In the genomic region with DNA sequence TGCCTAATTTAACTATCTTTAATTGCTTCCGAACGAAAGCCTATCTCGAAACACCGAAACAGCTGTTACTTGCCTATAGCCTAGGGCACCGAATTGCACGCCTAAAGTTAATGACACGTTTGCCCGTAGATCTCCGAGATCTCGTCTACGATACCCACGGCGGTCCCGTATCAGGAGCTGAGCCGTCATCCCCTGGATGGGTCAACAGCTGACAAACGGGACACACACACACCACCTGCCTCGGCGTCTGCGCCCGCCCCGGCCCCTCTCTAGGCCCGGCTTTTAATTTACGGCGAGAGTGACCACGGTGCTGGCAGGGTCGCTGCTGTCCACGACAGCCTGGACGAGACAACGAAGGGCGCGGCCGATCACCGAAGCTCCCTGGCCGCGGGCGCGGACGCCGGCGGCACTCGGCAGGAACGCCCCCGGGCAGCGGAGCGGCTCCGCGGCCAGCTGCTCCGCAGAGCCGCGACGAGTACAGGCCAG, we compare ENCODE assay signal across 8 mouse cellular contexts. TPM values are rescaled to one million over a fixed set of nuclear protein-coding genes. Genes with fewer than 3 reads are reported as not detected.
DNase-seq lines count a peak whose midpoint lies in the region; ATAC-seq and TF ChIP-seq lines count a peak whose summit lies in the region.

No protein-coding gene starts in this region.

- no peaks in the 10 kb centered on the region for H3K9me3 ChIP-seq in heart, embryonic 14.5 days (ENCODE audit: control insufficient read depth, low read length)
- H3K9me3 ChIP-seq in CH12.LX (replicated peaks; ENCODE audit: low read length) = no peaks in the 10 kb centered on the region
- H3K9me3 ChIP-seq in intestine, embryonic 14.5 days (ENCODE audit: control insufficient read depth, low read length) = no peaks in the 10 kb centered on the region
- H3K9me3 ChIP-seq in midbrain, embryonic 15.5 days = no peaks in the 10 kb centered on the region

- no peak for DNase-seq in heart, adult 8-10 months (ENCODE audit: low spot score)
- no peak for DNase-seq in CH12.LX (ENCODE audit: extremely low read depth)
- DNase-seq in intestine, embryonic 14.5 days (ENCODE audit: low spot score) = no peak
- DNase-seq in urinary bladder, adult 2 months (ENCODE audit: low spot score) = no peak
- no peak for DNase-seq in gastrocnemius, adult 18-20 months (ENCODE audit: low spot score)

- H3K4me1 ChIP-seq in heart, embryonic 14.5 days (ENCODE audit: control insufficient read depth in 2 of 2, insufficient read depth in 2 of 2, low read length in 2 of 2) = peaks cover 0 to 22% of the 10 kb centered on the region in 2 experiments; a peak in 2 of 4 replicates
- H3K4me1 ChIP-seq in CH12.LX (ENCODE audit: control insufficient read depth in 1 of 2, insufficient read depth in 2 of 2) = peaks cover 11 to 58% of the 10 kb centered on the region in 2 experiments
- H3K4me1 ChIP-seq in cortical plate, adult 2 months (ENCODE audit: control insufficient read depth, insufficient read depth, low read length) = peaks cover 1% of the 10 kb centered on the region; the same call in 1 of the 2 replicates
- H3K4me1 ChIP-seq in intestine, embryonic 14.5 days (replicated peaks; ENCODE audit: control insufficient read depth, insufficient read depth, low read length) = peaks cover 9% of the 10 kb centered on the region
- H3K4me1 ChIP-seq in midbrain, embryonic 15.5 days = peaks cover 23% of the 10 kb centered on the region

- H3K36me3 ChIP-seq in heart, embryonic 14.5 days (ENCODE audit: control insufficient read depth, insufficient read depth, low read length) = peaks cover 3% of the 10 kb centered on the region; the same call in 1 of the 2 replicates
- H3K36me3 ChIP-seq in CH12.LX (replicated peaks in 1 of 2; ENCODE audit: control insufficient read depth in 1 of 2, insufficient read depth in 1 of 2, low read length in 1 of 2) = peaks cover 0 to 25% of the 10 kb centered on the region in 2 experiments
- no peaks in the 10 kb centered on the region; the same call in 1 of the 2 replicates for H3K36me3 ChIP-seq in intestine, embryonic 14.5 days (ENCODE audit: control insufficient read depth, insufficient read depth, low read length)
- H3K36me3 ChIP-seq in midbrain, embryonic 15.5 days (replicated peaks) = 0 out of 2 replicates have a peak, but pooled peaks cover under 1% of the 10 kb centered on the region

- no peak for TF ChIP-seq POLR2A in CH12.LX (IDR thresholded peaks at IDR 0.05; ENCODE audit: low read depth, low read length)
- no peak for TF ChIP-seq POLR2A in cortical plate, adult 2 months (IDR thresholded peaks at IDR 0.05; ENCODE audit: extremely low read depth, insufficient read depth, low read length)

- WGBS in heart, embryonic 14.5 days = under 1% methylated on average over 51 of the region's 51 CpGs
- under 1% methylated on average over 51 of the region's 51 CpGs for WGBS in intestine, embryonic 14.5 days
- under 1% methylated on average over 51 of the region's 51 CpGs for WGBS in midbrain, embryonic 15.5 days

- H3K27ac ChIP-seq in heart, embryonic 14.5 days (replicated peaks in 1 of 2; ENCODE audit: control insufficient read depth in 1 of 2, insufficient read depth in 1 of 2, low read depth in 2 of 2, low read length in 2 of 2) = peak overlapping the region; percentile 50 to 80; a peak in 3 of 4 replicates
- H3K27ac ChIP-seq in CH12.LX (ENCODE audit: insufficient read depth, low read depth) = peak overlapping the region; percentile 51
- H3K27ac ChIP-seq in cortical plate, adult 2 months (ENCODE audit: insufficient read depth, low read length) = no peak overlapping the region
- H3K27ac ChIP-seq in intestine, embryonic 14.5 days (ENCODE audit: low read depth) = peak overlapping the region; percentile 83
- peak overlapping the region; percentile 91 for H3K27ac ChIP-seq in midbrain, embryonic 15.5 days

- no peak for TF ChIP-seq EP300 in CH12.LX (IDR thresholded peaks at IDR 0.05; ENCODE audit: low read length)

- H3K4me2 ChIP-seq in heart, embryonic 14.5 days (ENCODE audit: low read length) = peak overlapping the region; percentile 84
- peak overlapping the region; percentile 71 for H3K4me2 ChIP-seq in CH12.LX (ENCODE audit: insufficient read depth, low read depth, poor library complexity, severe bottlenecking)
- peak overlapping the region; percentile 94 for H3K4me2 ChIP-seq in intestine, embryonic 14.5 days (ENCODE audit: low read length)
- peak overlapping the region; percentile 58 for H3K4me2 ChIP-seq in midbrain, embryonic 15.5 days

- H3K79me2 ChIP-seq in CH12.LX (replicated peaks; ENCODE audit: control insufficient read depth, extremely low read depth, insufficient read depth, poor library complexity, severe bottlenecking) = peaks cover 64% of the 10 kb centered on the region

- TF ChIP-seq RAD21 in CH12.LX (IDR thresholded peaks at IDR 0.05; ENCODE audit: low read depth, low read length) = no peak

- dilution Hi-C loops in CH12.LX (cut with MboI; ENCODE audit: extremely low pct_ligation_motif_present, extremely low pct_unique_long_range_greater_than_20kb, low sequenced_read_pairs) = no loop called here

- in situ Hi-C loops in CH12.LX (cut with MboI; ENCODE audit: low pct_ligation_motif_present, low pct_unique_long_range_greater_than_20kb, low sequenced_read_pairs) = loop anchor here (10.0 kb wide), 1 partner anchor 703 kb away; no protein-coding TSS in a partner anchor

- ATAC-seq in heart, embryonic 14.5 days (ENCODE audit: insufficient number of reproducible peaks, insufficient read depth, low FRiP score, low read depth) = peak; percentile 51
- ATAC-seq in intestine, embryonic 14.5 days (replicated peaks; ENCODE audit: low FRiP score, low TSS enrichment, low read depth) = no peak; the same call in 1 of the 2 replicates
- peak; percentile 73 for ATAC-seq in midbrain, embryonic 15.5 days (replicated peaks)

- TF ChIP-seq CTCF in CH12.LX (conservative IDR thresholded peaks at IDR 0.05 in 1 of 2, IDR thresholded peaks at IDR 0.05 in 1 of 2; ENCODE audit: low read depth in 2 of 2, low read length in 2 of 2) = no peak
- TF ChIP-seq CTCF in cortical plate, adult 2 months (IDR thresholded peaks at IDR 0.05; ENCODE audit: extremely low read depth, insufficient read depth, low read length) = no peak

- H3K9ac ChIP-seq in heart, embryonic 14.5 days (ENCODE audit: low read length) = peak overlapping the region; percentile 99
- peak overlapping the region; percentile 89 for H3K9ac ChIP-seq in CH12.LX (ENCODE audit: insufficient read depth, low read depth)
- H3K9ac ChIP-seq in intestine, embryonic 14.5 days (ENCODE audit: low read length) = peak overlapping the region; percentile 99
- peak overlapping the region; percentile 97 for H3K9ac ChIP-seq in midbrain, embryonic 15.5 days

- H3K27me3 ChIP-seq in heart, embryonic 14.5 days (ENCODE audit: control insufficient read depth, insufficient read depth, low read length) = no peaks in the 10 kb centered on the region
- no peaks in the 10 kb centered on the region for H3K27me3 ChIP-seq in CH12.LX (replicated peaks)
- H3K27me3 ChIP-seq in intestine, embryonic 14.5 days (replicated peaks; ENCODE audit: control insufficient read depth, insufficient read depth, low read length) = no peaks in the 10 kb centered on the region
- H3K27me3 ChIP-seq in midbrain, embryonic 15.5 days (replicated peaks) = no peaks in the 10 kb centered on the region

- H3K4me3 ChIP-seq in heart, embryonic 14.5 days (ENCODE audit: control insufficient read depth in 1 of 2, insufficient read depth in 1 of 2, low read depth in 1 of 2, low read length in 2 of 2) = peak overlapping the region; percentile 81 to 98
- peak overlapping the region; percentile 89 to 95 (median 92) for H3K4me3 ChIP-seq in CH12.LX (replicated peaks in 1 of 3; ENCODE audit: low read depth in 2 of 3, low read length in 2 of 3, poor library complexity in 1 of 3)
- H3K4me3 ChIP-seq in cortical plate, adult 2 months (ENCODE audit: insufficient read depth, low read length) = peak overlapping the region; percentile 42
- H3K4me3 ChIP-seq in intestine, embryonic 14.5 days (ENCODE audit: low read depth, low read length) = peak overlapping the region; percentile 76
- H3K4me3 ChIP-seq in midbrain, embryonic 15.5 days = peak overlapping the region; percentile 96

TF ChIP-seq in CH12.LX, 34 proteins besides CTCF, POLR2A, EP300 and RAD21:
- TF ChIP-seq GABPA (IDR thresholded peaks at IDR 0.05; ENCODE audit: insufficient replicate concordance, low read depth, low read length) (no peak), HCFC1 (IDR thresholded peaks at IDR 0.05; ENCODE audit: low read depth, low read length) (no peak), ZMIZ1 (IDR thresholded peaks at IDR 0.05; ENCODE audit: low read depth, low read length) (no peak), SIN3A (IDR thresholded peaks at IDR 0.05; ENCODE audit: low read length) (peak; percentile 70; the same call in 1 of the 2 replicates), RCOR1 (conservative IDR thresholded peaks at IDR 0.05; ENCODE audit: low read depth, low read length) (no peak), CHD2 (IDR thresholded peaks at IDR 0.05; ENCODE audit: low read length) (no peak), CHD1 (IDR thresholded peaks at IDR 0.05; ENCODE audit: low read depth, low read length) (0 out of 2 replicates have a peak, but pooled peaks have one; percentile 32), ZNF384 (IDR thresholded peaks at IDR 0.05; ENCODE audit: low read depth, low read length) (no peak), UBTF (IDR thresholded peaks at IDR 0.05; ENCODE audit: low read depth, low read length) (no peak), MAZ (IDR thresholded peaks at IDR 0.05; ENCODE audit: low read depth, low read length) (no peak)

RNA-seq across cellular contexts. Expression of a gene that starts 0.7 kb away (rescaled TPM):
- 150 and 157 TPM in 2 replicates for polyA plus RNA-seq in heart, embryonic 14.5 days (2014; fragmentation: Nextera tagmentation; extraction: Ambion mirVana)
- 10 to 100 TPM; 55.7 to 58.8 (median 56.9) TPM for total RNA-seq in heart, adult 8-10 months (2022)
- total RNA-seq in CH12.LX (2012; rRNA removed) = 91.5 and 109 TPM in 2 replicates
- 227 and 269 TPM in 2 replicates for total RNA-seq in CH12.LX (2014; rRNA removed)
- 80.7 and 89.0 TPM in 2 replicates for polyA plus RNA-seq in CH12.LX (2012; ENCODE audit: insufficient read length, low read depth)
- 50.9 and 53.7 TPM in 2 replicates for polyA plus RNA-seq in cortical plate, adult 2 months (2012; rRNA removed)
- 169 and 185 TPM in 2 replicates for polyA plus RNA-seq in intestine, embryonic 14.5 days (2014; fragmentation: Nextera tagmentation; extraction: Ambion mirVana)
- 171 and 189 TPM in 2 replicates for polyA plus RNA-seq in midbrain, embryonic 15.5 days (2015; fragmentation: Nextera tagmentation; extraction: Ambion mirVana)
- 61.0 and 82.6 TPM in 2 replicates for polyA plus RNA-seq in urinary bladder, adult 2 months (2012; rRNA removed)
- total RNA-seq in gastrocnemius, adult 18-20 months (2021) = 10 to 100 TPM; 56.0 to 69.1 TPM

Comparison
In these comparisons a context has a peak if more than half of its experiments do, and no peak if none do; other contexts are left out.
1. H3K4me3 ChIP-seq: peak in every context shown above with its lines; median percentile 96 in midbrain, embryonic 15.5 days; 92 in CH12.LX; 90 in heart, embryonic 14.5 days; 76 in intestine, embryonic 14.5 days; 42 in cortical plate, adult 2 months.